Mouse (Mus musculus): ENCODE data around the gene Rpl41.

DNA sequence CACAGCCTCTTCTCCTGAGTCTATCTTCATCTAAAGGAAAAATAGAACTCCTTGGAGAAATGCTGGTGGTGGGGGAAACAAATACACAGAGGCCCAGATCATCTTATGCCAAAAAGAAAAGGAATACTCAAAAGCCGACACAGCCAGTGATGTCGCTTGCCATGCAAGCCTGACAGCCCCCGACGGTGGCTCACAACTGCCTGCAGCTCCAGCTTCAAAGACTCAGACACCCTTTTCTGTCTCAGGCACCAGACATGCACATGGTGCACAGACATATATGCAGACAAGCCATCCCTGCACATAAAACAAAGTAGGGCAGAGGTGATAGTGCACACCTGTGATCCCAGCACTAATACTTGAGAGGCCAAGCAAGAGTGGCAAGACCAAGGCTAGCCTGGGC lies 30.6 kb upstream of the Rpl41 start:
- no peak for TF ChIP-seq POLR2A (IDR thresholded peaks at IDR 0.05; ENCODE audit: low read depth, low read length)
- TF ChIP-seq CTCF (IDR thresholded peaks at IDR 0.05; ENCODE audit: extremely low read depth, insufficient read depth, insufficient read length, insufficient replicate concordance): no peak

Measured in spleen, adult 2 months (tissue).